Mouse (Mus musculus) heart, adult 2 months (tissue): ENCODE data around the gene Fam161a.

Experiments used
- CTCF ChIP-seq: fragments of 200-600 bp; IDR thresholded peaks from 2 replicates; pipeline ENCODE4 v1.8.1; 2022; ENCODE audit warnings: antibody characterized with exemption, mild to moderate bottlenecking, moderate library complexity
- POLR2A ChIP-seq: fragments of 200-500 bp; IDR thresholded peaks from 2 replicates; pipeline ENCODE4 v1.6.1; 2011; ENCODE audit warnings: mild to moderate bottlenecking, low read depth, low read length, control low read depth; ENCODE audit not compliant: insufficient read depth

DNA sequence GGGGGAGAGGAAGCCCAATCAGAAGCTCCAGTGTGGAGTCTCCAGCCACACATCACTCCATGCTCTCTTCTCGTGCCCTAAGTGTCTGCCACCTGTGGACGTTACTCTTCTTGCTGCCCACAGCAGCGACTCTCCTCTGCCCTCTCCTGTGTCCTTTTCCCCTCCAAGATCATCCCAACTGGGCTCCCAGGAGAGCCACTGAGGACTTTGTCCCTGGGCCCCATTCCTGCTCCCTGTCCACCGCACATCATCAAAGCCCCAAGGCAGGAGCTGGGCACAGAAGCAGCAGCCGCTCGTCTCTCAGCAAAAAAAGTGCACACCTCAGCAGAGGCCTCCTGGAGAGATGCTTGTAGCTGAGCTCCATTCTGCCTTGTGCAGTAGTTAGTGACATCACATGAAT lies 7.7 kb downstream of the Fam161a start:
- TF ChIP-seq CTCF: no peak
- no peak for TF ChIP-seq POLR2A
